Mouse (Mus musculus): Measurements from ENCODE around the gene Ptcd2. TPM values are rescaled to one million over a fixed set of nuclear protein-coding genes. Genes with fewer than 3 reads are reported as not detected.
A peak's percentile ranks its signal among the peaks of the same experiment; 100 is the strongest.

Ptcd2 gene
- 78.8 and 79.2 TPM in 2 replicates for polyA plus RNA-seq (2015; fragmentation: Nextera tagmentation; extraction: Ambion mirVana)

DNA sequence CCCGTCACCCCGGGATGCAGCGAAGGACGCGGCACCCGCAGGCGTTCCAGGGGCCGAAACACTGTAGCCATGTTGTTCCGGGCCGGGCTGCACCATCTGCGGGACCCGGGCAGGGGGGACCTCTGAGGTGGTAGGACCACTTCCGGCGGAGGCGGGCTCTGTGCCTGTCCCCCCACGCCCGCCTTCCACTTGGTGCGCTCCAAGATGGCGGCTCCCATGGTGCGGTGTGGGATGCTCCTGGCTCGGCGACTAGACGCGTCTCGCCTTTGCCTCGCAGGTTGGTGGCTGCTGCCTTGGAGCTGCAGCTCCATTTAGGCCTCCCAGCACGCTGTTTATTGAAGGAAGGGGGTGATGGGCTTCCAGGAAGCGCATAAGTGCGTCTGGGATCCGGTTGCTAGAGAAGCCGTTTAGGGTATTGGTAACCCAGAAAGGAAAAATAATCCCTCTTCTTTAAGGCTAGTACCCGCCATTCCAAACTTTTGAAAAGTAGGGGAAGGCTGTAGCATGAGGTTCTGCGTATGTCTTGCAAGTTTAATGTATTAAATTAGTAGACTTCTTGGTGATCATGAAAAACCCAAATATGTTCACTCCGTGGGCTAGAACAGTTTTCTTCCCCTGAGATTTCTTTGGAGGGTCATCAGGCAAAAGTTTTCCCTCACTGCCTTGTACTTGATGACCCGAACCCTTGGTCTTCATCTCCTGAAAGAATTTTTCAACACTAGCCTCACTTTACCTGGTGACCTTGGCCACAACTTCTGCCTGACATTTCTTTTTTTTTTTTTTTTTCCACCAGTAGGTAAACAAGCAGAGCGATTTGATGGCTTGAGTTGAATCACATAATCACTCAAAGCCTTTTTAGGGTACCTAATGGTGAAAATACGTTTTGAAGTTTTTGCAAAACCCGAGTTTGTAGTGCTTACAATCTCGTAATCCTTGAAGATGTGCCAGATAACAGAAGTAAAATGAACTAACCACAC is at the start of gene Ptcd2, which contains the start of gene Mrps27:
Ptcd2 (minus strand) TSS at position 107 of the 977 bp plus-strand sequence.
Mrps27 (plus strand) TSS at position 188 of the 977 bp plus-strand sequence.
- H3K36me3 ChIP-seq (ENCODE audit: control insufficient read depth, insufficient read depth) = peaks cover 27% of the 10 kb centered on the region
- H3K9ac ChIP-seq (ENCODE audit: low read length) = peak within 1 kb of the TSS; percentile 84
- H3K27ac ChIP-seq (ENCODE audit: low read length) = peak within 1 kb of the TSS; percentile 82
- peaks cover 22% of the 10 kb centered on the region for H3K4me1 ChIP-seq (ENCODE audit: control insufficient read depth, insufficient read depth, low read length)
- peak; percentile 90 for ATAC-seq (replicated peaks; ENCODE audit: extremely low read depth, insufficient read depth, low FRiP score)
- H3K9me3 ChIP-seq (replicated peaks; ENCODE audit: control insufficient read depth, low read length) = no peaks in the 10 kb centered on the region
- no peaks in the 10 kb centered on the region for H3K27me3 ChIP-seq (ENCODE audit: control insufficient read depth, insufficient read depth, low read length)
- H3K4me2 ChIP-seq (ENCODE audit: low read depth, low read length) = peak within 1 kb of the TSS; percentile 67
- peak within 1 kb of the TSS; percentile 83 for H3K4me3 ChIP-seq (ENCODE audit: low read length)
- 2% methylated on average over 39 of the region's 39 CpGs for WGBS

DNA sequence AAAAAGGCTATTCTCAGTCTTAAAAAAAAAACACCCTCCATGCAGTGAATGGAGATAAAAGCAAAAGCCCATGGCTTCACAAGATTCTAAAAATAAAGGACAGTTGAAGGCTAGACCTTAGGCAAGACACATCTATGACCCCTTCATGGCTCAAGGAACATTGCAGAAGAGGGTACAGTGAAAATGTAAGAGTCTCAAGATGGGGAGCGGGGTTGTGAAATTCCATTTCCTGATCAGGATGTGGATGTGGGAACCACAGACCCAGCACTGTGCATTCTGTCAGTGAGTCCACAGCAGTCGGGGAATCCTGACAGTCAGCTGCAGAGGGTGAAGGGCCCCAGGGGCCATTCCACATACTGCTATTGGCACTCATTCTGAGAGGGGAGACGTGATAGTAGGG is 48.6 kb upstream of the Ptcd2 start:
- H3K27ac ChIP-seq (ENCODE audit: low read length) = no peak overlapping the region
- H3K4me3 ChIP-seq (ENCODE audit: low read length) = no peak overlapping the region
- H3K9ac ChIP-seq (ENCODE audit: low read length) = no peak overlapping the region
- H3K9me3 ChIP-seq (replicated peaks; ENCODE audit: control insufficient read depth, low read length) = no peaks in the 10 kb centered on the region
- no peak overlapping the region for H3K4me2 ChIP-seq (ENCODE audit: low read depth, low read length)
- 77% methylated on average over 3 of the region's 3 CpGs for WGBS
- H3K4me1 ChIP-seq (ENCODE audit: control insufficient read depth, insufficient read depth, low read length) = peaks cover 2% of the 10 kb centered on the region
- no peak for ATAC-seq (replicated peaks; ENCODE audit: extremely low read depth, insufficient read depth, low FRiP score)
- H3K36me3 ChIP-seq (ENCODE audit: control insufficient read depth, insufficient read depth) = no peaks in the 10 kb centered on the region
- no peaks in the 10 kb centered on the region for H3K27me3 ChIP-seq (ENCODE audit: control insufficient read depth, insufficient read depth, low read length)

DNA sequence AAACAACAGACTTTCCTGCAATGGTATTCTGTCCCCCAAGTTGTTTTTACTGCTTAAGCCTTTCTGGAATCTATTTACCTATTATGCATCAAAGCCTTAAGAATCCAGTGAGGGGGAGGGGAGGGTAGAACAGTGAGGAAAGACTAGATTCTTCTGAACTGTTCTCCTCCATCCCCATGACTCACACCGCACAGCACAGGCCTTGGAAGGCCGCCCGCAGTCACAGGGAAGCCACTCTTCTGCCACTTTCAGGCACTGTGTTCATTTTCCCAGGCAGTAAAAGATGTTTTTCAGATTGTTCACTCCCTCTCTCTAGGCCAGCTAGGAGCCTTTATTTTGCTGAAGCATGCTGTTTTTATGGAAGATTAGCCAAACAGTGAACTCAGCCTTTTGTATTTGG is 46.9 kb upstream of the Ptcd2 start:
- H3K9me3 ChIP-seq (replicated peaks; ENCODE audit: control insufficient read depth, low read length) = no peaks in the 10 kb centered on the region
- ATAC-seq (replicated peaks; ENCODE audit: extremely low read depth, insufficient read depth, low FRiP score) = no peak
- no peaks in the 10 kb centered on the region for H3K36me3 ChIP-seq (ENCODE audit: control insufficient read depth, insufficient read depth)
- WGBS = 78% methylated on average over 3 of the region's 3 CpGs
- H3K4me2 ChIP-seq (ENCODE audit: low read depth, low read length) = no peak overlapping the region
- H3K27ac ChIP-seq (ENCODE audit: low read length) = no peak overlapping the region
- no peak overlapping the region for H3K4me3 ChIP-seq (ENCODE audit: low read length)
- no peaks in the 10 kb centered on the region for H3K27me3 ChIP-seq (ENCODE audit: control insufficient read depth, insufficient read depth, low read length)
- H3K9ac ChIP-seq (ENCODE audit: low read length) = no peak overlapping the region
- H3K4me1 ChIP-seq (ENCODE audit: control insufficient read depth, insufficient read depth, low read length) = no peaks in the 10 kb centered on the region

DNA sequence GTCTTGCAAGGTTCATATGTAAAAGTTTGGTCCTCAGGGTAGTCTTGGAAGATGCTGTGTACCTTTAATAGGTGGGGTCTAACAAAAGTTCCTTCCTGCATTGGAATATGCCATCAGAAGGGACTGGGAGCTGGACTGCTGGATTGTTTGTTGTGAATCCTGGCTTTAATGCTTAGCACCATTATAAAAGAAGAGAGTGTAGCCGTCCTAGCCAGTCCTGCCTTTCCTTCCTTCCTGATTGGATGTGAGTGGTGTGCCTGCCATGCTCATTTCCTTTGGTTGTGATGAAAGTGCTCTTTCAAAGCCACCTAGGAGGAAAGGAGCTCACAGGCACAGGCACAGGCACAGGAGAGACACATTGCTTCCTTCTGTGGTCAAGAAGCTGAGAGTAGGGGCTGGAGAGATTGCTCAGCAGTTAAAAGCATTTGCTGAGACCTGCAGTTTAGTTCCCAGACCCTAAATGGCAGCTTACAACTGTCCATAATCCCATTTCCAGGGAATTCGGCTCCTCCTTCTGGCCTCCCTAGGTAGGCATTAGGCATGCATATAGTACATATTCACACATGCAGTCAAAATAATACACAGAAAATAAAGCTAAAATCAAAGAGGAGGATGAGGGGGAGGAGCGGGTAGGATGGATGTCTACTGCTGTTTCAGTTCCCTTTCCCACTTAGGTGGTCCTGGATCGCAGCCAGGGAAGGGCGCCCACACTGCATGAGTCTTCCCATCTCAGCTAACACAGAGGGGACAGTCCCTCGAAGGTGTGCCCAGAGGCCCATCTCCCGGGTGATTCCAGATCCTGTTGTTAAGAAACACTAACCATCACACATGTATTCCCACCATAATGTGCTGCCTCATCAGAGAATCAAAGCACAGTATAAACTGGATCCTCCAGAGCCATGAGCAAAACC is 43.7 kb upstream of the Ptcd2 start:
- Histone ChIP-seq H3K9ac (ENCODE audit: low read length) (no peak overlapping the region), H3K4me1 (ENCODE audit: control insufficient read depth, insufficient read depth, low read length) (no peaks in the 10 kb centered on the region), H3K9me3 (replicated peaks; ENCODE audit: control insufficient read depth, low read length) (no peaks in the 10 kb centered on the region), H3K27me3 (ENCODE audit: control insufficient read depth, insufficient read depth, low read length) (no peaks in the 10 kb centered on the region), H3K27ac (ENCODE audit: low read length) (no peak overlapping the region), H3K4me2 (ENCODE audit: low read depth, low read length) (no peak overlapping the region), H3K4me3 (ENCODE audit: low read length) (no peak overlapping the region), H3K36me3 (ENCODE audit: control insufficient read depth, insufficient read depth) (no peaks in the 10 kb centered on the region)
- ATAC-seq (replicated peaks; ENCODE audit: extremely low read depth, insufficient read depth, low FRiP score) = no peak
- WGBS = 75% methylated on average over 7 of the region's 7 CpGs

DNA sequence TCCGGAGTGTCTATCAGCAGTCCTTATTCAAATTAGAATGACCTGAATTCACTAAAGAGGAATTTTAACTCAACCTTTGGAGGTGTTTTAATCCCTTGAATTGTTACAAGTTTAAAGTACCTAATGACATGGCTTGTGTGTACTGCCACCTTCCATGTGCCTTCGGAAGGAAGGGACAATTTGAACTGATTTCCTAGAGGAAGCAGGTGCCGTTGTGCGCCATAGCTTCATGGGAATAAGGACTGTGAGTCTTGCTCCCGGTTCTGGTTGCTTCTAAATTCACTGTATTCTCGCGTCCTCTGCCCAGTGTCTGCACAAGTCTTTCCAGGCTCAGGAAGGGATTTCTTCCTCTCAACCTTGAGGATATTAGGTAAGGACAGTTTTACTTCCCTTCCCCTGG is 41.8 kb upstream of the Ptcd2 start:
- WGBS = 78% methylated on average over 7 of the region's 7 CpGs
- Histone ChIP-seq H3K9me3 (replicated peaks; ENCODE audit: control insufficient read depth, low read length) (no peaks in the 10 kb centered on the region), H3K36me3 (ENCODE audit: control insufficient read depth, insufficient read depth) (no peaks in the 10 kb centered on the region; the same call in 1 of the 2 replicates), H3K27ac (ENCODE audit: low read length) (peak overlapping the region; percentile 46; the same call in 1 of the 2 replicates), H3K4me1 (ENCODE audit: control insufficient read depth, insufficient read depth, low read length) (no peaks in the 10 kb centered on the region), H3K9ac (ENCODE audit: low read length) (no peak overlapping the region), H3K4me2 (ENCODE audit: low read depth, low read length) (no peak overlapping the region), H3K27me3 (ENCODE audit: control insufficient read depth, insufficient read depth, low read length) (no peaks in the 10 kb centered on the region), H3K4me3 (ENCODE audit: low read length) (no peak overlapping the region)
- ATAC-seq (replicated peaks; ENCODE audit: extremely low read depth, insufficient read depth, low FRiP score) = no peak

DNA sequence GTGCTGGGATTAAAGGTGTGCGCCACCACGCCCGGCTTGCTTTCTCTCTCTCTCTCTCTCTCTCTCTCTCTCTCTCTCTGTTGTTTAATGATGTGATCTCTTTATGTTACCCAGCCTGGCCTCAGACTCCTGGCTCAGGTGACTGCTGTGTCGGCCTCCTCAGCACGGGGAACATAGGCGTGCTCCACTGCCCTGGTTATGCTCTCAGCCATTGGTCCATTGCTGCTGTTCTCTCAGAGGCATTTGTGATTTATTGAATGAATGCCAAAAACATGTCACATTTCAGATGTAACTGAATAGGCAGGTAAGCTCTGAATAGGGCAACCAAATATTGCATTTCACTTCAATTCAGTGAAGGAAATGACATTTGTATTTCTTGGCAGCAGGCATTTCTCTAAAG is 41.4 kb upstream of the Ptcd2 start:
- H3K27me3 ChIP-seq (ENCODE audit: control insufficient read depth, insufficient read depth, low read length) = no peaks in the 10 kb centered on the region
- no peaks in the 10 kb centered on the region for H3K4me1 ChIP-seq (ENCODE audit: control insufficient read depth, insufficient read depth, low read length)
- H3K4me3 ChIP-seq (ENCODE audit: low read length) = no peak overlapping the region
- 81% methylated on average over 6 of the region's 6 CpGs for WGBS
- H3K36me3 ChIP-seq (ENCODE audit: control insufficient read depth, insufficient read depth) = no peaks in the 10 kb centered on the region; the same call in 1 of the 2 replicates
- H3K9ac ChIP-seq (ENCODE audit: low read length) = no peak overlapping the region
- 0 out of 2 replicates have a peak overlapping the region, but pooled peaks have one; percentile 25 for H3K27ac ChIP-seq (ENCODE audit: low read length)
- ATAC-seq (replicated peaks; ENCODE audit: extremely low read depth, insufficient read depth, low FRiP score) = no peak
- no peak overlapping the region for H3K4me2 ChIP-seq (ENCODE audit: low read depth, low read length)
- no peaks in the 10 kb centered on the region for H3K9me3 ChIP-seq (replicated peaks; ENCODE audit: control insufficient read depth, low read length)

DNA sequence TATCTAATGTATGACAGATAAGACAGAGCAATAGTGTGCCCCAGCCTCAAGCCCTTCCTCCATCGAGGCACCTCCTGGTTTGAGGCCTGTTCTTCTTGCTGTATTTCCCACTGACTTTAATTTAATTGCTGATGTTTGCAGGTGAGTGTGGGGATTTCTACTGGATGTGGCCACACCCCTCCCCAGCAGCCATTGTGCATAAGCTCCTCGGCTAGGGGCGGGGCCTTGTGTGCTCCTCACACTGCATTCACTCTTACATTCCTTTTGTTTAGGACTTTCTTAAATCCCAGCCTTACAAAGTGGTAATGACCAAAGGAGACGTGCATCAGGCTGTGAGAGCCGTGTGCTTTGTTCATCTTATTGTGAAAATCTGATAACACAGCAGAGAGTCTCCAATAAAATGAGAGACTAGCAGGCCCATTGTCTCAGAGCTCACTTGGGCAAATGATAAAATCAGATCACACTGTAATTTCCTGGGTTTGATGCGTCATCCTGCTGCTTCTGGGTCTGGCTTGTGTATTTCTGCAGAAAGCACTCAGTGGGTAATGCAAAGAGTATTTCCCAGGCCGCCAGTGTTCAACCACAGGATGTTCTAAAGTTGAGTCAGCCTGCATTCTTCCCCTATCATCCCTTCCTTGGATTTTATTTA is 40.2 kb upstream of the Ptcd2 start:
- no peaks in the 10 kb centered on the region for H3K27me3 ChIP-seq (ENCODE audit: control insufficient read depth, insufficient read depth, low read length)
- H3K4me1 ChIP-seq (ENCODE audit: control insufficient read depth, insufficient read depth, low read length) = no peaks in the 10 kb centered on the region
- H3K4me3 ChIP-seq (ENCODE audit: low read length) = no peak overlapping the region
- no peaks in the 10 kb centered on the region for H3K9me3 ChIP-seq (replicated peaks; ENCODE audit: control insufficient read depth, low read length)
- 69% methylated on average over 7 of the region's 7 CpGs for WGBS
- H3K9ac ChIP-seq (ENCODE audit: low read length) = no peak overlapping the region
- H3K4me2 ChIP-seq (ENCODE audit: low read depth, low read length) = no peak overlapping the region
- no peak for ATAC-seq (replicated peaks; ENCODE audit: extremely low read depth, insufficient read depth, low FRiP score)
- H3K36me3 ChIP-seq (ENCODE audit: control insufficient read depth, insufficient read depth) = no peaks in the 10 kb centered on the region; the same call in 1 of the 2 replicates
- peak overlapping the region; percentile 62 for H3K27ac ChIP-seq (ENCODE audit: low read length)

DNA sequence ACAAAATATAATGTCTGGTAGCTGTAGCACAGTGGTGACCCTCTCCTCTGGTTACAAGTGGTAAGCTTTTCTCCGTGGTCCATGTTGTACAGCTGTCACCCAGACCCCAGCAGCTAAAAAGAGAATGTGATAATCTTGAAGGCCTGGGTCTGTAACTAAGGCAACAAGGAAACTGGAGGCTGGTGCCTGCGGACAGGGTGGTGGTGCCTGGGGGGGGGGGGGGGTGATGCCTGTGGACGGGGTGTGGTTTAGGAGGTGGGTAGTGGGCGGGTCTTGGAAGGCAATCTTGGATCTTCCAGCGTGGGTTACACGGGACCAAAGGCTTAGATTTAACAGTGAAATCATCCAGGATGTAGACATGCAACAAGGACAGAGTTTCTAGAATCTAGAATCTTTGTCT is 37.9 kb upstream of the Ptcd2 start:
- Histone ChIP-seq H3K9me3 (replicated peaks; ENCODE audit: control insufficient read depth, low read length) (no peaks in the 10 kb centered on the region), H3K4me2 (ENCODE audit: low read depth, low read length) (no peak overlapping the region), H3K27ac (ENCODE audit: low read length) (no peak overlapping the region), H3K4me3 (ENCODE audit: low read length) (no peak overlapping the region), H3K4me1 (ENCODE audit: control insufficient read depth, insufficient read depth, low read length) (no peaks in the 10 kb centered on the region), H3K9ac (ENCODE audit: low read length) (no peak overlapping the region), H3K36me3 (ENCODE audit: control insufficient read depth, insufficient read depth) (no peaks in the 10 kb centered on the region; the same call in 1 of the 2 replicates), H3K27me3 (ENCODE audit: control insufficient read depth, insufficient read depth, low read length) (no peaks in the 10 kb centered on the region)
- ATAC-seq (replicated peaks; ENCODE audit: extremely low read depth, insufficient read depth, low FRiP score) = no peak
- 48% methylated on average over 6 of the region's 6 CpGs for WGBS
